Mouse (Mus musculus) heart, embryonic 13.5 days (tissue): ENCODE data around the gene Phactr3. TPM values are rescaled to one million over a fixed set of nuclear protein-coding genes. Genes with fewer than 3 reads are reported as not detected.
A peak's percentile ranks its signal among the peaks of the same experiment; 100 is the strongest.
"Not testable (repeated sequence)": the region's sequence is repeated elsewhere in the genome, so short reads cannot be mapped to it uniquely, and the experiment has no call there.

Source experiments
- ATAC-seq: fragments of 200-750 bp; cut with Nextera tagmentation; 2 replicates; pipeline ENCODE4 v1.8.0; 2017; ENCODE audit warnings: moderate TSS enrichment; ENCODE audit not compliant: insufficient number of reproducible peaks, low FRiP score, low TSS enrichment; ENCODE audit errors: extremely low read depth
- H3K27ac ChIP-seq: fragments of 300-500 bp; sonication (generic); replicated peaks from 2 replicates; pipeline ENCODE4 v1.5.1; 2015; ENCODE audit warnings: moderate library complexity, mild to moderate bottlenecking, inconsistent platforms
- H3K27me3 ChIP-seq: fragments of 300-500 bp; sonication (generic); replicated peaks from 2 replicates; pipeline ENCODE4 v1.6.1; 2015; ENCODE audit warnings: mild to moderate bottlenecking, inconsistent platforms
- H3K36me3 ChIP-seq: fragments of 300-500 bp; sonication (generic); 2 replicates; pipeline ENCODE4 v1.6.1; 2015; ENCODE audit warnings: mild to moderate bottlenecking, inconsistent platforms
- H3K4me1 ChIP-seq: fragments of 300-500 bp; sonication (generic); 2 replicates; pipeline ENCODE4 v1.6.1; 2015; ENCODE audit warnings: inconsistent platforms
- H3K4me2 ChIP-seq: fragments of 300-500 bp; sonication (generic); 2 replicates; pipeline ENCODE4 v1.6.1; 2015; ENCODE audit warnings: inconsistent platforms, mild to moderate bottlenecking, moderate library complexity
- H3K4me3 ChIP-seq: fragments of 300-500 bp; sonication (generic); 2 replicates; pipeline ENCODE4 v1.5.1; 2015; ENCODE audit warnings: moderate library complexity, mild to moderate bottlenecking, inconsistent platforms
- H3K9ac ChIP-seq: fragments of 300-500 bp; sonication (generic); 2 replicates; pipeline ENCODE4 v1.6.1; 2015; ENCODE audit warnings: inconsistent platforms, mild to moderate bottlenecking, moderate library complexity
- H3K9me3 ChIP-seq: fragments of 300-500 bp; sonication (generic); 2 replicates; pipeline ENCODE4 v1.6.1; 2016; ENCODE audit warnings: inconsistent platforms
- WGBS: fragments of 180-500 bp; shearing (Covaris S2); methylation state at CpG from one replicate; pipeline ENCODE4 v1.1.7; 2015; ENCODE audit warnings: mixed read lengths; 5-methylcytosine and 5-hydroxymethylcytosine counted together
- polyA plus RNA-seq: library from polyadenylated mRNA; unstranded; fragments of >200 nt; fragmentation: Nextera tagmentation; extraction: Ambion mirVana; gene quantifications from 2 replicates; pipeline ENCODE4 v1.2.1, GENCODE M21; 2015

Gene Phactr3
- polyA plus RNA-seq, 1 experiment from 2014 or later, result 6.8 TPM

DNA sequence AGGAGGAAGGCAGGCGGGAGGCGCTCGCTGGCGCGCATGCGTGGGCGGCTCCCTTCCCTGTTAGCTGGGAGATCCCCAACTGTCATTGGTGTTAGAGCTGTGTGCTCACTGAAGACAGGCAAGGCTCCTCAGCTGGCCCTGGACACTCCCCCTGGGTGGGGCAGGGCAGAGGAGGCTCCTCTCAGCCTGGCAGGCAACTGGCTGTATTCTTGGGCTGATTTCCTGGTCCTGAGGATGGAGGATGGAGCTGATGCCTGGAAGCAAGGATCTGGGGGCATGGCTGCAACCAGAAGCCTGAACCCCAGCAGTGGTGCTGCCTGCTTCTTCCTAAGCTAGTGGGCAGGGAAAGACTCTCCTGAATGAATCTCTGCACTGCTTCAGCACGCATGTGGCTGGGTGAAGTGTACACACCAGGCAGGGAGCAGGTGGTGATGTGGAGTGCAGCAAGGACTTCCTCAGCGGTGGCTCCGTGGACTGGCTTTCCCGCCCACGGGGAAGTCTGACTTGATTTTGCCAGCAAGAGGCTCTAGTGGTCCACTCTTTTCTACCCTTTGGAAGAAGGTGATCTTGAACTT, 208.8 kb downstream of the Phactr3 start:
- Histone ChIP-seq H3K4me3 (peak overlapping the region; percentile 35), H3K36me3 (no peaks in the 10 kb centered on the region), H3K9me3 (no peaks in the 10 kb centered on the region), H3K27me3 (no peaks in the 10 kb centered on the region), H3K4me2 (peak overlapping the region; percentile 63), H3K27ac (peak overlapping the region; percentile 46), H3K9ac (peak overlapping the region; percentile 45), H3K4me1 (peaks cover 36% of the 10 kb centered on the region)
- peak; percentile 49; the same call in 1 of the 2 replicates for ATAC-seq
- 12% methylated on average over 11 of the region's 12 CpGs for WGBS

DNA sequence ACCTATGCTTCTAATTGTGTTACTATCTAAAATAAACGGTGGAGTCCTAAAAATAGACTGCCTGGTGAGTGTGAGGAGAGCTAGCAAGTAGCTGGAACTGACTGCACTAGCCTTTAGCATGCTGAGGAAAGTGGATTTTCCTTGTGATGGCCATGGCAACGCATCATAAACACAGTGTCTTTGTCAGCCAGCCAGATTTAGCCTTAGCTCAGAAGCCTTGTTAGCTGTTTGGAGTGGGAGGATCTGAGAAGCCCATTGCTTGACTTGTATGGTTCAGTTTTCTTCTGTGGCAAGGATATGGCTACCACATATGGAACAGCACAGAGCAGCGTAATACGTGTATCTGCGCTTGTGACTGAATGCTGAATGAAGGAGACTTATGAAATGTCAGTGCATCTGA, 210.8 kb downstream of the Phactr3 start:
- Histone ChIP-seq H3K9me3 (no peaks in the 10 kb centered on the region), H3K36me3 (no peaks in the 10 kb centered on the region), H3K9ac (no peak overlapping the region), H3K27ac (peak overlapping the region; percentile 72), H3K4me1 (peaks cover 36% of the 10 kb centered on the region), H3K4me3 (peak overlapping the region; percentile 18; the same call in 1 of the 2 replicates), H3K4me2 (peak overlapping the region; percentile 63), H3K27me3 (no peaks in the 10 kb centered on the region)
- no peak for ATAC-seq
- WGBS, result 61% methylated on average over 5 of the region's 5 CpGs

- Histone ChIP-seq H3K27me3 (no peaks in the 10 kb centered on the region), H3K4me2 (peak overlapping the region; percentile 63), H3K4me1 (peaks cover 36% of the 10 kb centered on the region), H3K9me3 (no peaks in the 10 kb centered on the region), H3K4me3 (no peak overlapping the region), H3K9ac (no peak overlapping the region), H3K27ac (no peak overlapping the region), H3K36me3 (no peaks in the 10 kb centered on the region)
- ATAC-seq, result no peak
- 47% methylated on average over 1 of the region's 1 CpGs for WGBS
Measured at GRCm38 (mm10) chr2:178329986-178330385, 211.2 kb downstream of the Phactr3 start.

- Histone ChIP-seq H3K27me3 (no peaks in the 10 kb centered on the region; the same call in 1 of the 2 replicates), H3K9me3 (no peaks in the 10 kb centered on the region), H3K4me3 (no peak overlapping the region), H3K9ac (no peak overlapping the region), H3K4me2 (no peak overlapping the region), H3K4me1 (no peaks in the 10 kb centered on the region), H3K27ac (no peak overlapping the region), H3K36me3 (no peaks in the 10 kb centered on the region)
- ATAC-seq, result no peak
- 21% methylated on average over 1 of the region's 1 CpGs for WGBS
Measured at GRCm38 (mm10) chr2:178337878-178338277, 219.1 kb downstream of the Phactr3 start.

GRCm38 (mm10) chr2:178339044-178339443, 220.3 kb downstream of the Phactr3 start:
- H3K4me2 ChIP-seq, result no peak overlapping the region
- H3K36me3 ChIP-seq, result no peaks in the 10 kb centered on the region
- ATAC-seq, result no peak
- H3K27ac ChIP-seq, result no peak overlapping the region
- WGBS, result 3% methylated on average over 2 of the region's 2 CpGs
- H3K4me3 ChIP-seq, result no peak overlapping the region
- H3K9ac ChIP-seq, result no peak overlapping the region
- H3K4me1 ChIP-seq, result no peaks in the 10 kb centered on the region
- H3K9me3 ChIP-seq, result no peaks in the 10 kb centered on the region
- H3K27me3 ChIP-seq, result no peaks in the 10 kb centered on the region; the same call in 1 of the 2 replicates

DNA sequence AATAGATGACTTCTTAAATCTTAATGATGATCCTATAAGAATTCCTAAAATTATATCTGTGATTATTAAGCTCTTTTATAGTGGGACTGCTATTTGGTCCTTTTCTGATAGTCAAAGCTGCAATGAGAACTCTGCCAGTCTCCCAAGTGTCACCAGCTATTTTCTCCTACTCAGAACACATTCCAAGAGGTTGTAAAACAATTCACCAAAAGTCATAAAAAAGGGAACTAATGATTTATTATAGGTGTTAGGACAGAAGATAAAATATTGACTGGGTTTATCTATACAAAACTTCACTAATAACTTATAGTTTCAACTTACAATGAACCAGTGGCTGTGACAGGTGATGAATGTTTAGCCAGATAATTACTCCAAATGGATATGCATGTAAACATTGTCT, 223.3 kb downstream of the Phactr3 start:
- H3K4me3 ChIP-seq, H3K4me2 ChIP-seq, H3K4me1 ChIP-seq, H3K27me3 ChIP-seq, H3K9me3 ChIP-seq, H3K27ac ChIP-seq, ATAC-seq, H3K9ac ChIP-seq, H3K36me3 ChIP-seq: not testable (repeated sequence)

DNA sequence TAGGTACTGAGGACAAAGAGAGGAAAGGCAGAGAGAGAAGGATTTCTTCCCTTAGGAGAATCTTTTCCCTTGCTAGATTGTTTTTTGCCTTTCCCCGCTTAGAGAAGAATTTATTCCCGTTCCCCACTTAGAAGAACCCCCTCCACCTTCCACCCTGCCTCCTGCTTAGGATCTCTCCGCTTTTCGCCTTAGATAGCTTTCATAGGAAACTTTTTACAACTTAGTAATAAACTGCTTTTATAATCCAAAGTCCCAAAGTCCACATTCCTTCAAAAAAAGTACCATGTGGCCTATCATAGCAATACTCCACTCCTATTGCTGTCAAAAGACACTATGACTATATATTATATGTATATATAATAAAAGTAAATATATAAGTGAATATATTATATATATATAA, 223.8 kb downstream of the Phactr3 start:
- no peak overlapping the region for H3K4me2 ChIP-seq
- H3K9me3 ChIP-seq, result no peaks in the 10 kb centered on the region
- WGBS, result 64% methylated on average over 4 of the region's 4 CpGs
- ATAC-seq, result no peak
- no peak overlapping the region for H3K27ac ChIP-seq
- no peak overlapping the region for H3K9ac ChIP-seq
- no peaks in the 10 kb centered on the region; the same call in 1 of the 2 replicates for H3K27me3 ChIP-seq
- H3K4me3 ChIP-seq, result no peak overlapping the region
- no peaks in the 10 kb centered on the region for H3K4me1 ChIP-seq
- no peaks in the 10 kb centered on the region for H3K36me3 ChIP-seq

Other genes with a start within 250 kb of the Phactr3 start
- gene Gm14327, start 221.9 kb upstream of the Phactr3 start, polyA plus RNA-seq, result 4.1 TPM in 2 replicates
- gene Zfp972, start 193.4 kb upstream of the Phactr3 start, polyA plus RNA-seq, result 0.48 and 0.53 TPM in 2 replicates
- 19.8 and 21.4 TPM in 2 replicates for gene Gm14326, start 161.7 kb upstream of the Phactr3 start, polyA plus RNA-seq
- gene Zfp971, start 95.7 kb upstream of the Phactr3 start, polyA plus RNA-seq, result 13.0 and 17.2 TPM in 2 replicates
- 13.7 and 13.9 TPM in 2 replicates for gene Zfp931, start 40.5 kb upstream of the Phactr3 start, polyA plus RNA-seq